21 mouse cellular contexts compared by ENCODE assay signal in genomic region chr17:23572059-23572458, GRCm38 (mm10). TPM values are rescaled to one million over a fixed set of nuclear protein-coding genes. Genes with fewer than 3 reads are reported as not detected.
DNase-seq lines count a peak whose midpoint lies in the region; ATAC-seq and TF ChIP-seq lines count a peak whose summit lies in the region.
"Had no signal": no experiment of that assay in that cellular context is flagged by ENCODE, and none has a peak within 500 bp of the region (broad histone marks: within the 10 kb centered on the region; RNA-seq: fewer than 3 reads in every experiment).

No protein-coding gene starts in this region.

- no peak for TF ChIP-seq EP300 in liver, embryonic 14.5 days (IDR thresholded peaks at IDR 0.05; ENCODE audit: low read depth)

- H3K4me2 ChIP-seq in liver, embryonic 14.5 days (ENCODE audit: low read depth), result no peak overlapping the region
- H3K4me2 ChIP-seq: embryonic facial prominence, embryonic 12.5 days; lung, embryonic 15.5 days; midbrain, embryonic 11.5 days had no signal

- no peak overlapping the region for H3K27ac ChIP-seq in liver, embryonic 14.5 days
- no peak overlapping the region for H3K27ac ChIP-seq in bone marrow, adult 2 months (ENCODE audit: control insufficient read depth, insufficient read depth, low read depth, low read length, poor library complexity)
- H3K27ac ChIP-seq: embryonic facial prominence, embryonic 12.5 days; forebrain, embryonic 10.5 days; lung, embryonic 15.5 days had no signal

- H3K4me3 ChIP-seq in liver, embryonic 14.5 days (ENCODE audit: insufficient read depth in 1 of 2, low read depth in 2 of 2, low read length in 2 of 2), result no peak overlapping the region
- H3K4me3 ChIP-seq in bone marrow, adult 2 months (replicated peaks; ENCODE audit: control insufficient read depth, low read depth, low read length), result no peak overlapping the region
- H3K4me3 ChIP-seq: embryonic facial prominence, embryonic 12.5 days; forebrain, embryonic 10.5 days; lung, embryonic 15.5 days had no signal

- TF ChIP-seq CTCF in liver, embryonic 14.5 days (IDR thresholded peaks at IDR 0.05; ENCODE audit: low read depth), result peak; percentile 53
- peak; percentile 15; the same call in 1 of the 2 replicates for TF ChIP-seq CTCF in bone marrow, adult 2 months (IDR thresholded peaks at IDR 0.05; ENCODE audit: control insufficient read depth, insufficient read depth, low read length)

- WGBS in liver, embryonic 14.5 days (ENCODE audit: insufficient replicate concordance), result 64% methylated on average over 6 of the region's 6 CpGs
- 68% methylated on average over 6 of the region's 6 CpGs for WGBS in bone marrow, adult 2 months

- ATAC-seq in CD4-positive, CD25-positive, alpha-beta regulatory T cell, adult 4 months, result no peak
- ATAC-seq in liver, embryonic 14.5 days (ENCODE audit: insufficient read depth), result no peak
- ATAC-seq in megakaryocyte progenitor cell, adult 5-6 weeks (replicated peaks; ENCODE audit: poor library complexity), result no peak

- H3K36me3 ChIP-seq in liver, embryonic 14.5 days (replicated peaks; ENCODE audit: control insufficient read depth, insufficient read depth, low read depth), result no peaks in the 10 kb centered on the region

- TF ChIP-seq POLR2A in bone marrow, adult 2 months (IDR thresholded peaks at IDR 0.05; ENCODE audit: borderline replicate concordance, control insufficient read depth, low read depth, low read length), result no peak

- no peaks in the 10 kb centered on the region for H3K9me3 ChIP-seq in liver, embryonic 14.5 days (ENCODE audit: control insufficient read depth, low read length)
- H3K9me3 ChIP-seq: lung, embryonic 15.5 days had no signal

- no peak overlapping the region for H3K9ac ChIP-seq in liver, embryonic 14.5 days (replicated peaks)
- H3K9ac ChIP-seq: embryonic facial prominence, embryonic 12.5 days; lung, embryonic 15.5 days had no signal

- peak; percentile 61 for DNase-seq in CD4-positive, CD25-positive, alpha-beta regulatory T cell, adult 2 months (ENCODE audit: low read depth, low spot score)
- DNase-seq in liver, embryonic 14.5 days (ENCODE audit: low read depth in 3 of 3, low spot score in 3 of 3), result no peak
- no peak for DNase-seq in liver
- DNase-seq in B cell, adult 2 months, result peak; percentile 42 to 44
- DNase-seq in heart, adult 18-20 months, result no peak
- DNase-seq: adrenal gland, postnatal 10 days; cerebellum, postnatal 25 days; kidney, adult 18-20 months; layer of hippocampus, adult 9-11 months; thymus, postnatal 25 days had no signal

- H3K27me3 ChIP-seq in liver, embryonic 14.5 days (ENCODE audit: control insufficient read depth, insufficient read depth, low read length), result no peaks in the 10 kb centered on the region
- H3K27me3 ChIP-seq: embryonic facial prominence, embryonic 12.5 days; lung, embryonic 15.5 days had no signal

- H3K4me1 ChIP-seq in liver, embryonic 14.5 days (replicated peaks; ENCODE audit: control insufficient read depth in 2 of 2, insufficient read depth in 2 of 2, low read length in 1 of 2), result no peaks in the 10 kb centered on the region
- peaks cover 2% of the 10 kb centered on the region; the same call in 1 of the 2 replicates for H3K4me1 ChIP-seq in bone marrow, adult 2 months (ENCODE audit: control insufficient read depth, insufficient read depth, low read length)
- H3K4me1 ChIP-seq: embryonic facial prominence, embryonic 12.5 days; forebrain, embryonic 10.5 days; lung, embryonic 15.5 days had no signal

RNA-seq across cellular contexts. Expression of gene Zfp213, which starts 8.0 kb away (rescaled TPM):
- polyA plus RNA-seq in CD4-positive, CD25-positive, alpha-beta regulatory T cell, adult 4 months (2017; shearing (Covaris generic)), result 1 to 10 TPM; 3.4 to 4.3 TPM
- 3.7 and 4.1 TPM in 2 replicates for polyA plus RNA-seq in liver, embryonic 14.5 days (2012; rRNA removed)
- 4.1 and 4.8 TPM in 2 replicates for polyA plus RNA-seq in liver, embryonic 14.5 days (2014; fragmentation: Nextera tagmentation; extraction: Ambion mirVana)
- polyA plus RNA-seq in bone marrow, adult 2 months (2011; ENCODE audit: insufficient read depth, insufficient read length, low replicate concordance, missing spikeins), result 3.6 and 4.3 TPM in 2 replicates
- total RNA-seq in heart, adult 18-20 months (2021), result 1 to 10 TPM; 6.2 to 7.3 TPM
- total RNA-seq in megakaryocyte progenitor cell, adult 5-6 weeks (2015), result 3.6 and 5.3 TPM in 2 replicates
- total RNA-seq in megakaryocyte progenitor cell, adult 5-6 weeks (2017), result 6.5 and 9.2 TPM in 2 replicates

RNA-seq across cellular contexts. Expression of gene Zfp13, which starts 27.2 kb away (rescaled TPM):
- under 1 TPM in 1 of 2 experiments, not detected in 1; 0.38 TPM for polyA plus RNA-seq in CD4-positive, CD25-positive, alpha-beta regulatory T cell, adult 4 months (2017; shearing (Covaris generic))
- 1.9 and 2.0 TPM in 2 replicates for polyA plus RNA-seq in liver, embryonic 14.5 days (2012; rRNA removed)
- polyA plus RNA-seq in liver, embryonic 14.5 days (2014; fragmentation: Nextera tagmentation; extraction: Ambion mirVana), result 1.3 TPM in 2 replicates
- not detected in 2 replicates for polyA plus RNA-seq in bone marrow, adult 2 months (2011; ENCODE audit: insufficient read depth, insufficient read length, low replicate concordance, missing spikeins)
- 1 to 10 TPM; 2.2 to 3.1 TPM for total RNA-seq in heart, adult 18-20 months (2021)
- 0.37 TPM in 1 of 2 replicates, not detected in the other for total RNA-seq in megakaryocyte progenitor cell, adult 5-6 weeks (2015)
- total RNA-seq in megakaryocyte progenitor cell, adult 5-6 weeks (2017), result 0.92 and 1.3 TPM in 2 replicates
- total RNA-seq: hematopoietic stem cell, adult 5-6 weeks had no signal

RNA-seq across cellular contexts. Expression of gene Zscan10, which starts 28.6 kb away (rescaled TPM):
- polyA plus RNA-seq in CD4-positive, CD25-positive, alpha-beta regulatory T cell, adult 4 months (2017; shearing (Covaris generic)), result 1 to 10 TPM; 2.2 to 2.9 TPM
- not detected in 2 replicates for polyA plus RNA-seq in liver, embryonic 14.5 days (2012; rRNA removed)
- polyA plus RNA-seq in liver, embryonic 14.5 days (2014; fragmentation: Nextera tagmentation; extraction: Ambion mirVana), result not detected in 2 replicates
- polyA plus RNA-seq in bone marrow, adult 2 months (2011; ENCODE audit: insufficient read depth, insufficient read length, low replicate concordance, missing spikeins), result 4.2 TPM in 1 of 2 replicates, not detected in the other
- total RNA-seq in heart, adult 18-20 months (2021), result not detected
- total RNA-seq in megakaryocyte progenitor cell, adult 5-6 weeks (2015), result not detected in 2 replicates
- not detected in 2 replicates for total RNA-seq in megakaryocyte progenitor cell, adult 5-6 weeks (2017)
- total RNA-seq: adrenal gland, postnatal 10 days; heart, adult 8-10 months; hematopoietic stem cell, adult 5-6 weeks; left cerebral cortex, postnatal 36 days had no signal
- polyA plus RNA-seq: midbrain, embryonic 11.5 days; neural tube, embryonic 11.5 days had no signal

Comparison
In these comparisons a context has a peak if more than half of its experiments do, and no peak if none do; other contexts are left out.
1. DNase-seq: peak in CD4-positive, CD25-positive, alpha-beta regulatory T cell, adult 2 months (single experiment) and B cell, adult 2 months (2 of 2); none in liver, embryonic 14.5 days (0 of 3), liver (single experiment) and heart, adult 18-20 months (0 of 2).